Comparison of ENCODE assay signal across 9 mouse cellular contexts in genomic region chr5:130450031-130450541, GRCm38 (mm10).
DNase-seq lines count a peak whose midpoint lies in the region; ATAC-seq lines count a peak whose summit lies in the region.
"Had no signal": no experiment of that assay in that cellular context is flagged by ENCODE, and none has a peak within 500 bp of the region (broad histone marks: within the 10 kb centered on the region; RNA-seq: fewer than 3 reads in every experiment).

No protein-coding gene starts in this region.

- WGBS in embryonic facial prominence, embryonic 10.5 days = 4% methylated on average over 14 of the region's 14 CpGs
- WGBS in midbrain, embryonic 14.5 days = 4% methylated on average over 14 of the region's 14 CpGs
- 6% methylated on average over 14 of the region's 14 CpGs for WGBS in liver, embryonic 12.5 days (ENCODE audit: insufficient replicate concordance)

- peaks cover 21% of the 10 kb centered on the region for H3K4me1 ChIP-seq in embryonic facial prominence, embryonic 10.5 days
- no peaks in the 10 kb centered on the region for H3K4me1 ChIP-seq in midbrain, embryonic 14.5 days (ENCODE audit: control insufficient read depth, insufficient read depth, low read length)
- no peaks in the 10 kb centered on the region for H3K4me1 ChIP-seq in liver, embryonic 12.5 days

- DNase-seq in R1 (ENCODE audit: low read depth, low spot score) (peak; percentile 14), liver (no peak)
- peak; percentile 21 for DNase-seq in embryonic facial prominence, embryonic 10.5 days (ENCODE audit: low spot score)
- peak; percentile 16 to 52 for DNase-seq in layer of hippocampus, adult 18-20 months (ENCODE audit: low spot score in 2 of 2)
- DNase-seq in midbrain, embryonic 14.5 days = peak; percentile 21
- DNase-seq in urinary bladder, adult 2 months (ENCODE audit: low spot score) = no peak
- DNase-seq in heart, adult 8-10 months (ENCODE audit: low spot score) = no peak
- DNase-seq: spleen, adult 18-20 months had no signal

- peak overlapping the region; percentile 69 for H3K4me3 ChIP-seq in embryonic facial prominence, embryonic 10.5 days
- peak overlapping the region; percentile 51 for H3K4me3 ChIP-seq in midbrain, embryonic 14.5 days (replicated peaks; ENCODE audit: low read depth, low read length)
- H3K4me3 ChIP-seq in liver, embryonic 12.5 days = no peak overlapping the region

- H3K9ac ChIP-seq in midbrain, embryonic 14.5 days (replicated peaks; ENCODE audit: low read length) = peak overlapping the region; percentile 62; the same call in 1 of the 2 replicates
- H3K9ac ChIP-seq in liver, embryonic 12.5 days = no peak overlapping the region

- peak overlapping the region; percentile 95 for H3K4me2 ChIP-seq in midbrain, embryonic 14.5 days (ENCODE audit: low read length)
- H3K4me2 ChIP-seq in liver, embryonic 12.5 days = no peak overlapping the region

- peaks cover 83% of the 10 kb centered on the region for H3K27me3 ChIP-seq in embryonic facial prominence, embryonic 10.5 days (replicated peaks; ENCODE audit: low read depth, poor library complexity, severe bottlenecking)
- H3K27me3 ChIP-seq in midbrain, embryonic 14.5 days (ENCODE audit: control insufficient read depth, insufficient read depth, low read length) = peaks cover 17% of the 10 kb centered on the region
- peaks cover 51% of the 10 kb centered on the region for H3K27me3 ChIP-seq in liver, embryonic 12.5 days (replicated peaks)

- H3K36me3 ChIP-seq in embryonic facial prominence, embryonic 10.5 days (replicated peaks) = no peaks in the 10 kb centered on the region
- H3K36me3 ChIP-seq in midbrain, embryonic 14.5 days (ENCODE audit: control insufficient read depth, insufficient read depth, low read length) = no peaks in the 10 kb centered on the region
- H3K36me3 ChIP-seq in liver, embryonic 12.5 days = no peaks in the 10 kb centered on the region

- H3K9me3 ChIP-seq in embryonic facial prominence, embryonic 10.5 days = no peaks in the 10 kb centered on the region
- H3K9me3 ChIP-seq in midbrain, embryonic 14.5 days (ENCODE audit: control insufficient read depth, low read length) = no peaks in the 10 kb centered on the region
- no peaks in the 10 kb centered on the region for H3K9me3 ChIP-seq in liver, embryonic 12.5 days (replicated peaks)

- ATAC-seq in midbrain, embryonic 14.5 days (ENCODE audit: low FRiP score, low TSS enrichment) = no peak
- no peak for ATAC-seq in liver, embryonic 12.5 days

- H3K27ac ChIP-seq in embryonic facial prominence, embryonic 10.5 days (replicated peaks) = no peak overlapping the region
- no peak overlapping the region for H3K27ac ChIP-seq in midbrain, embryonic 14.5 days (replicated peaks; ENCODE audit: low read depth, low read length)
- H3K27ac ChIP-seq in liver, embryonic 12.5 days = no peak overlapping the region

Comparison
In these comparisons a context has a peak if more than half of its experiments do, and no peak if none do; other contexts are left out.
1. DNase-seq: peak in R1 (single experiment), embryonic facial prominence, embryonic 10.5 days (single experiment), layer of hippocampus, adult 18-20 months (2 of 2) and midbrain, embryonic 14.5 days (single experiment); none in urinary bladder, adult 2 months (single experiment), liver (single experiment) and heart, adult 8-10 months (single experiment).